26 mouse cellular contexts compared by ENCODE assay signal in genomic region chr6:14025898-14026297, GRCm38 (mm10).
"Had no signal": no experiment of that assay in that cellular context is flagged by ENCODE, and none has a peak within 500 bp of the region (broad histone marks: within the 10 kb centered on the region; RNA-seq: fewer than 3 reads in every experiment).

No protein-coding gene starts in this region.

- H3K4me1 ChIP-seq: heart, embryonic 13.5 days; heart, embryonic 15.5 days; hindbrain, embryonic 13.5 days; hindbrain, embryonic 15.5 days; limb, embryonic 12.5 days; liver, embryonic 13.5 days; liver, embryonic 15.5 days had no signal

- DNase-seq: gastrocnemius, adult 2 months; gastrocnemius, postnatal 10 days; gastrocnemius, postnatal 25 days; heart, adult 18-20 months; heart, postnatal 14 days; heart, postnatal 4 days; kidney, adult 18-20 months; kidney, adult 8-10 months; kidney, postnatal 14 days; kidney, postnatal 36 days; layer of hippocampus, adult 9-11 months; layer of hippocampus, postnatal 36 days; left cerebral cortex, postnatal 4 days; liver; liver, embryonic 13.5 days had no signal

- H3K4me3 ChIP-seq: gastrocnemius, adult 2 months; heart, embryonic 13.5 days; heart, embryonic 15.5 days; hindbrain, embryonic 13.5 days; hindbrain, embryonic 15.5 days; limb, embryonic 12.5 days; liver, embryonic 13.5 days; liver, embryonic 15.5 days had no signal

- H3K27me3 ChIP-seq: heart, embryonic 13.5 days; heart, embryonic 15.5 days; hindbrain, embryonic 13.5 days; hindbrain, embryonic 15.5 days; limb, embryonic 12.5 days; liver, embryonic 13.5 days; liver, embryonic 15.5 days had no signal

- H3K36me3 ChIP-seq: heart, embryonic 13.5 days; heart, embryonic 15.5 days; hindbrain, embryonic 13.5 days; hindbrain, embryonic 15.5 days; limb, embryonic 12.5 days; liver, embryonic 13.5 days; liver, embryonic 15.5 days had no signal

- H3K9me3 ChIP-seq: heart, embryonic 13.5 days; heart, embryonic 15.5 days; hindbrain, embryonic 13.5 days; hindbrain, embryonic 15.5 days; limb, embryonic 12.5 days; liver, embryonic 13.5 days; liver, embryonic 15.5 days had no signal

- ATAC-seq: hindbrain, postnatal 0 days; intestine, postnatal 0 days had no signal

- H3K27ac ChIP-seq: gastrocnemius, adult 2 months; heart, embryonic 13.5 days; heart, embryonic 15.5 days; hindbrain, embryonic 13.5 days; hindbrain, embryonic 15.5 days; hindbrain, postnatal 0 days; kidney, postnatal 0 days; limb, embryonic 12.5 days; liver, embryonic 13.5 days; liver, embryonic 15.5 days had no signal

- H3K4me2 ChIP-seq: heart, embryonic 11.5 days; heart, embryonic 13.5 days; heart, embryonic 15.5 days; hindbrain, embryonic 13.5 days; hindbrain, embryonic 15.5 days; limb, embryonic 12.5 days; liver, embryonic 11.5 days; liver, embryonic 13.5 days; liver, embryonic 15.5 days had no signal

- H3K9ac ChIP-seq: heart, embryonic 13.5 days; heart, embryonic 15.5 days; hindbrain, embryonic 13.5 days; hindbrain, embryonic 15.5 days; limb, embryonic 12.5 days; liver, embryonic 13.5 days; liver, embryonic 15.5 days had no signal
